In genomic region chr16:30791048-30791855, GRCm38 (mm10) we compare ENCODE assay signal across 12 mouse cellular contexts.
DNase-seq lines count a peak whose midpoint lies in the region; ATAC-seq and TF ChIP-seq lines count a peak whose summit lies in the region.
"Had no signal": no experiment of that assay in that cellular context is flagged by ENCODE, and none has a peak within 500 bp of the region (broad histone marks: within the 10 kb centered on the region; RNA-seq: fewer than 3 reads in every experiment).

No protein-coding gene starts in this region.

- H3K4me1 ChIP-seq in forebrain, embryonic 14.5 days (ENCODE audit: control insufficient read depth, insufficient read depth, low read length) = peaks cover 17% of the 10 kb centered on the region
- peaks cover 12% of the 10 kb centered on the region; the same call in 1 of the 2 replicates for H3K4me1 ChIP-seq in forebrain, postnatal 0 days (ENCODE audit: insufficient read depth)
- H3K4me1 ChIP-seq in kidney, embryonic 14.5 days (ENCODE audit: control insufficient read depth, insufficient read depth, low read length) = peaks cover 22% of the 10 kb centered on the region
- peaks cover 28% of the 10 kb centered on the region for H3K4me1 ChIP-seq in embryonic facial prominence, embryonic 10.5 days
- peaks cover 24% of the 10 kb centered on the region for H3K4me1 ChIP-seq in limb, embryonic 14.5 days (ENCODE audit: control insufficient read depth, insufficient read depth, low read length)

- H3K27me3 ChIP-seq in forebrain, embryonic 14.5 days (replicated peaks; ENCODE audit: control insufficient read depth, insufficient read depth, low read length) = no peaks in the 10 kb centered on the region
- H3K27me3 ChIP-seq in forebrain, postnatal 0 days (ENCODE audit: insufficient read depth, low read length) = no peaks in the 10 kb centered on the region
- no peaks in the 10 kb centered on the region for H3K27me3 ChIP-seq in kidney, embryonic 14.5 days (ENCODE audit: control insufficient read depth, insufficient read depth, low read length)
- no peaks in the 10 kb centered on the region for H3K27me3 ChIP-seq in embryonic facial prominence, embryonic 10.5 days (replicated peaks; ENCODE audit: low read depth, poor library complexity, severe bottlenecking)
- no peaks in the 10 kb centered on the region for H3K27me3 ChIP-seq in limb, embryonic 14.5 days (ENCODE audit: control insufficient read depth, insufficient read depth, low read length)

- no peak for TF ChIP-seq CTCF in forebrain, postnatal 0 days (IDR thresholded peaks at IDR 0.05; ENCODE audit: low read depth)

- peak overlapping the region; percentile 21; the same call in 1 of the 2 replicates for H3K27ac ChIP-seq in forebrain, embryonic 14.5 days (ENCODE audit: low read depth, low read length)
- no peak overlapping the region for H3K27ac ChIP-seq in forebrain, postnatal 0 days (ENCODE audit: low read depth, low read length)
- H3K27ac ChIP-seq in kidney, embryonic 14.5 days (ENCODE audit: low read depth, low read length) = peak overlapping the region; percentile 76; the same call in 1 of the 2 replicates
- peak overlapping the region; percentile 83 for H3K27ac ChIP-seq in embryonic facial prominence, embryonic 10.5 days (replicated peaks)
- H3K27ac ChIP-seq in limb, embryonic 14.5 days (replicated peaks; ENCODE audit: low read depth, low read length) = peak overlapping the region; percentile 84

- H3K9ac ChIP-seq in forebrain, embryonic 14.5 days (ENCODE audit: low read length) = no peak overlapping the region
- H3K9ac ChIP-seq in forebrain, postnatal 0 days = no peak overlapping the region
- H3K9ac ChIP-seq in kidney, embryonic 14.5 days (ENCODE audit: low read depth, low read length) = no peak overlapping the region
- no peak overlapping the region for H3K9ac ChIP-seq in limb, embryonic 14.5 days (ENCODE audit: low read depth, low read length, severe bottlenecking)

- DNase-seq in forebrain, embryonic 14.5 days (ENCODE audit: low spot score) = no peak
- no peak for DNase-seq in forebrain, postnatal 0 days
- no peak for DNase-seq in kidney, postnatal 14 days
- DNase-seq in embryonic facial prominence, embryonic 10.5 days (ENCODE audit: low spot score) = no peak
- no peak for DNase-seq in limb, embryonic 14.5 days (ENCODE audit: low spot score)
- DNase-seq in right cerebral cortex, adult 2 months (ENCODE audit: low spot score in 2 of 2) = no peak
- no peak for DNase-seq in cerebellum, postnatal 4 days (ENCODE audit: low spot score in 2 of 2)
- DNase-seq: adrenal gland, adult 8-10 months; cerebellum, adult 18-20 months; right cerebral cortex, adult 18-20 months had no signal

- no peak for ATAC-seq in forebrain, embryonic 14.5 days
- ATAC-seq in forebrain, postnatal 0 days = no peak
- no peak for ATAC-seq in kidney, embryonic 14.5 days (ENCODE audit: low FRiP score, low TSS enrichment)
- ATAC-seq in limb, embryonic 14.5 days (ENCODE audit: low FRiP score, low read depth) = no peak

- H3K4me3 ChIP-seq in forebrain, embryonic 14.5 days (ENCODE audit: low read depth, low read length) = no peak overlapping the region
- H3K4me3 ChIP-seq in forebrain, postnatal 0 days (ENCODE audit: low read depth, low read length) = no peak overlapping the region
- H3K4me3 ChIP-seq in kidney, embryonic 14.5 days (ENCODE audit: low read length) = no peak overlapping the region
- no peak overlapping the region for H3K4me3 ChIP-seq in embryonic facial prominence, embryonic 10.5 days
- no peak overlapping the region for H3K4me3 ChIP-seq in limb, embryonic 14.5 days (replicated peaks; ENCODE audit: low read length)
- H3K4me3 ChIP-seq: myocyte had no signal

- no peaks in the 10 kb centered on the region for H3K9me3 ChIP-seq in forebrain, embryonic 14.5 days (replicated peaks; ENCODE audit: control insufficient read depth, low read length)
- no peaks in the 10 kb centered on the region for H3K9me3 ChIP-seq in forebrain, postnatal 0 days (ENCODE audit: low read length)
- no peaks in the 10 kb centered on the region for H3K9me3 ChIP-seq in kidney, embryonic 14.5 days (ENCODE audit: control insufficient read depth, low read length)
- no peaks in the 10 kb centered on the region for H3K9me3 ChIP-seq in embryonic facial prominence, embryonic 10.5 days
- H3K9me3 ChIP-seq in limb, embryonic 14.5 days (ENCODE audit: control insufficient read depth, low read length) = no peaks in the 10 kb centered on the region

- WGBS in forebrain, embryonic 14.5 days = 73% methylated on average over 10 of the region's 10 CpGs
- WGBS in forebrain, postnatal 0 days = 76% methylated on average over 10 of the region's 10 CpGs
- WGBS in kidney, embryonic 14.5 days = 75% methylated on average over 10 of the region's 10 CpGs
- WGBS in embryonic facial prominence, embryonic 10.5 days = 78% methylated on average over 10 of the region's 10 CpGs
- 65% methylated on average over 10 of the region's 10 CpGs for WGBS in limb, embryonic 14.5 days

- H3K4me2 ChIP-seq in forebrain, embryonic 14.5 days (ENCODE audit: low read length) = no peak overlapping the region
- H3K4me2 ChIP-seq in forebrain, postnatal 0 days (ENCODE audit: low read depth) = no peak overlapping the region
- no peak overlapping the region for H3K4me2 ChIP-seq in kidney, embryonic 14.5 days (replicated peaks; ENCODE audit: low read depth, low read length)
- H3K4me2 ChIP-seq in limb, embryonic 14.5 days (replicated peaks; ENCODE audit: low read depth, low read length, severe bottlenecking) = no peak overlapping the region

- no peaks in the 10 kb centered on the region for H3K36me3 ChIP-seq in forebrain, embryonic 14.5 days (ENCODE audit: control insufficient read depth, insufficient read depth, low read length)
- H3K36me3 ChIP-seq in forebrain, postnatal 0 days (ENCODE audit: insufficient read depth) = no peaks in the 10 kb centered on the region
- no peaks in the 10 kb centered on the region for H3K36me3 ChIP-seq in kidney, embryonic 14.5 days (ENCODE audit: control insufficient read depth, insufficient read depth, low read length)
- no peaks in the 10 kb centered on the region for H3K36me3 ChIP-seq in embryonic facial prominence, embryonic 10.5 days (replicated peaks)
- no peaks in the 10 kb centered on the region for H3K36me3 ChIP-seq in limb, embryonic 14.5 days (ENCODE audit: control insufficient read depth, insufficient read depth, low read length)

- TF ChIP-seq POLR2A in limb, embryonic 14.5 days (IDR thresholded peaks at IDR 0.05; ENCODE audit: borderline replicate concordance, extremely low read depth, insufficient read depth, insufficient read length) = no peak
